Mouse (Mus musculus) thymus, adult 2 months (tissue): Measurements from ENCODE around the gene Pla1a. TPM values are rescaled to one million over a fixed set of nuclear protein-coding genes. Genes with fewer than 3 reads are reported as not detected.
A peak's percentile ranks its signal among the peaks of the same experiment; 100 is the strongest.
"Not testable (repeated sequence)": the region's sequence is repeated elsewhere in the genome, so short reads cannot be mapped to it uniquely, and the experiment has no call there.

ENCODE experiments used
- DNase-seq: peaks from one replicate; pipeline ENCODE4 v3.0.0; 2021
- H3K27ac ChIP-seq: fragments of 200-500 bp; 2 replicates; pipeline ENCODE4 v1.5.1; 2012; ENCODE audit warnings: low read length, control low read depth; ENCODE audit not compliant: control insufficient read depth, insufficient read depth
- H3K27me3 ChIP-seq: fragments of 200-500 bp; 2 replicates; pipeline ENCODE4 v1.6.1; 2012; ENCODE audit warnings: mild to moderate bottlenecking, low read length, moderate library complexity, mixed read lengths; ENCODE audit not compliant: control insufficient read depth, insufficient read depth
- H3K36me3 ChIP-seq: fragments of 200-500 bp; 2 replicates; pipeline ENCODE4 v1.6.1; 2012; ENCODE audit warnings: mild to moderate bottlenecking, low read length, moderate library complexity; ENCODE audit not compliant: control insufficient read depth, insufficient read depth
- H3K4me1 ChIP-seq: fragments of 200-500 bp; replicated peaks from 2 replicates; pipeline ENCODE4 v1.6.1; 2012; ENCODE audit warnings: low read length; ENCODE audit not compliant: control insufficient read depth, insufficient read depth
- H3K4me3 ChIP-seq: fragments of 200-500 bp; 2 replicates; pipeline ENCODE4 v1.5.1; 2012; ENCODE audit warnings: mild to moderate bottlenecking, low read length, control low read depth, moderate library complexity; ENCODE audit not compliant: control insufficient read depth, insufficient read depth
- CTCF ChIP-seq: fragments of 200-500 bp; IDR thresholded peaks from 2 replicates; pipeline ENCODE4 v1.5.1; 2012; ENCODE audit warnings: mild to moderate bottlenecking, control low read depth, low read length, moderate library complexity, borderline replicate concordance; ENCODE audit not compliant: control insufficient read depth, poor library complexity, insufficient read depth; ENCODE audit errors: extremely low read depth
- POLR2A ChIP-seq: fragments of 200-500 bp; IDR thresholded peaks from 2 replicates; pipeline ENCODE4 v1.6.1; 2012; ENCODE audit warnings: mild to moderate bottlenecking, low read length, control low read depth, moderate library complexity; ENCODE audit not compliant: control insufficient read depth, poor library complexity, insufficient read depth; ENCODE audit errors: extremely low read depth
- WGBS: fragments of 180-500 bp; shearing (Covaris S2); methylation state at CpG from one replicate; pipeline ENCODE4 v1.1.7; 2018; 5-methylcytosine and 5-hydroxymethylcytosine counted together
- polyA plus RNA-seq: library from polyadenylated mRNA; depleted of rRNA; stranded (reverse); fragments of >200 nt; gene quantifications from 2 replicates; pipeline ENCODE4 v1.2.3, GENCODE M21; 2012

Gene Pla1a
- polyA plus RNA-seq, 1 experiment: 5.5 TPM

- TF ChIP-seq POLR2A: no peak
- TF ChIP-seq CTCF: no peak
- Histone ChIP-seq H3K4me3 (no peak overlapping the region), H3K27me3 (no peaks in the 10 kb centered on the region), H3K4me1 (peaks cover 14% of the 10 kb centered on the region), H3K36me3 (no peaks in the 10 kb centered on the region), H3K27ac (no peak overlapping the region)
- DNase-seq: no peak
- WGBS: 84% methylated on average over 4 of the region's 4 CpGs
Measured at GRCm38 (mm10) chr16:38453952-38454351, 21.0 kb upstream of the Pla1a start.

GRCm38 (mm10) chr16:38453203-38453553 is 20.2 kb upstream of the Pla1a start:
- DNase-seq: no peak
- TF ChIP-seq CTCF (no peak), POLR2A (no peak)
- no peaks in the 10 kb centered on the region for H3K36me3 ChIP-seq
- peak overlapping the region; percentile 67 for H3K4me3 ChIP-seq
- 36% methylated on average over 3 of the region's 3 CpGs for WGBS
- H3K27ac ChIP-seq: peak overlapping the region; percentile 26
- H3K4me1 ChIP-seq: peaks cover 14% of the 10 kb centered on the region
- no peaks in the 10 kb centered on the region for H3K27me3 ChIP-seq

- peak within 1 kb of the TSS; percentile 67 for H3K4me3 ChIP-seq
- H3K36me3 ChIP-seq: no peaks in the 10 kb centered on the region
- TF ChIP-seq CTCF: no peak
- peak; percentile 78; the same call in 1 of the 2 replicates for TF ChIP-seq POLR2A
- no peaks in the 10 kb centered on the region for H3K27me3 ChIP-seq
- under 1% methylated on average over 57 of the region's 61 CpGs for WGBS
- peaks cover 14% of the 10 kb centered on the region for H3K4me1 ChIP-seq
- H3K27ac ChIP-seq: peak within 1 kb of the TSS; percentile 26
- peak; percentile 83 for DNase-seq
Measured at GRCm38 (mm10) chr16:38452442-38453202, 19.7 kb upstream of the Pla1a start, which contains the start of gene Adprh. Gene Adprh, minus strand, starts transcription at chr16:38452703.

GRCm38 (mm10) chr16:38451421-38452205 is 18.7 kb upstream of the Pla1a start:
- H3K27ac ChIP-seq: no peak overlapping the region
- peak overlapping the region; percentile 67; the same call in 1 of the 2 replicates for H3K4me3 ChIP-seq
- H3K36me3 ChIP-seq: no peaks in the 10 kb centered on the region
- H3K27me3 ChIP-seq: no peaks in the 10 kb centered on the region
- H3K4me1 ChIP-seq: peaks cover 10% of the 10 kb centered on the region
- DNase-seq: peak; percentile 5
- TF ChIP-seq CTCF (no peak), POLR2A (no peak)
- 54% methylated on average over 12 of the region's 12 CpGs for WGBS

GRCm38 (mm10) chr16:38450707-38451106 is 17.8 kb upstream of the Pla1a start:
- Histone ChIP-seq H3K4me3 (no peak overlapping the region), H3K36me3 (peaks cover 2% of the 10 kb centered on the region), H3K27ac (no peak overlapping the region), H3K4me1 (peaks cover 10% of the 10 kb centered on the region), H3K27me3 (no peaks in the 10 kb centered on the region)
- no peak for DNase-seq
- 94% methylated on average over 7 of the region's 7 CpGs for WGBS
- TF ChIP-seq CTCF (no peak), POLR2A (no peak)

- Histone ChIP-seq H3K4me1 (peaks cover 10% of the 10 kb centered on the region), H3K4me3 (no peak overlapping the region), H3K27ac (no peak overlapping the region), H3K36me3 (peaks cover 11% of the 10 kb centered on the region), H3K27me3 (no peaks in the 10 kb centered on the region)
- WGBS: 96% methylated on average over 12 of the region's 12 CpGs
- TF ChIP-seq POLR2A (no peak), CTCF (no peak)
- no peak for DNase-seq
Measured at GRCm38 (mm10) chr16:38448458-38448857, 15.5 kb upstream of the Pla1a start.

GRCm38 (mm10) chr16:38447366-38447765 is 14.4 kb upstream of the Pla1a start:
- no peak for DNase-seq
- H3K36me3 ChIP-seq: peaks cover 11% of the 10 kb centered on the region
- H3K27me3 ChIP-seq: no peaks in the 10 kb centered on the region
- TF ChIP-seq CTCF (no peak), POLR2A (no peak)
- H3K4me1 ChIP-seq: peaks cover 8% of the 10 kb centered on the region
- WGBS: 97% methylated on average over 21 of the region's 21 CpGs
- H3K4me3 ChIP-seq: no peak overlapping the region
- H3K27ac ChIP-seq: no peak overlapping the region

- WGBS: 96% methylated on average over 2 of the region's 2 CpGs
- H3K4me1 ChIP-seq, H3K4me3 ChIP-seq, H3K27ac ChIP-seq, DNase-seq, H3K27me3 ChIP-seq: not testable (repeated sequence)
- H3K36me3 ChIP-seq: peaks cover 11% of the 10 kb centered on the region
Measured at GRCm38 (mm10) chr16:38446141-38446540, 13.2 kb upstream of the Pla1a start.
